Mouse (Mus musculus): ENCODE data around the gene Fads3.

DNA sequence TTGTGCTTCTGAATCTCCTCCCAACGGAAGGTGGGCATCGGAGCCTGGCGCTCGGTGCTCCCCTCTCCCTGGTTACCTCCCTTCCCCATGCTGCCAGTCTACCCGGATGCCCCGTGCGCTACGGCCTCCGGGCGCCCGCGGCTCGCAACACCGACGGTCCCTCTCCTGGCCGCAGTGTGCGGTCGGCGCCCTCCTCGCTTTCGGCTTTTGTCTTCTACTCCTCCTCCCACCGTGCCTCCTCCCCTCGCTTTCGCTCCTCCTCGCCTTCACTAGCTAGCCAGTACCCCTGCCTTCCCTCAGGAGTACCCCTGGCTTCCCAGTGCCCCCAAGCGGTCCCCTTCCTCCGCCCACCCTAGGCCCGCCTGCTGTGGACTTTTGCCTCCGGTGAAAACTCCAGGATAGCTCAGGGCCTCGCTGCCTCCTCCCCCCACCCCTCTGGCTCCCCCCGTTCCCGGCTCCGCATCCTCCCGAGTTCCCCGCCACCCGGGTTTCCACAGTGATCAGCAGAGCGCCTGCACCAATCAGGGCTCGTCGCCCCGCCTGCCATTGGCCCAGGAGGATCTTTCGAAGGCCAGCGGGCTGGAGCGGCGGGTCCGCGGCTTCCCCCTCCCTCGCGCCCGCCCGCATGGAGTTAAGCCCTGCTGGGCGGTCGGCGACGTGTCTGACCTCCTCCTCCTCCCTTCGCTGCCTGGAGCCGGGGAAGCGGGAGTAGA, 60.1 kb downstream of the Fads3 start, which contains the start of gene Fads2:
- peak; percentile 51; the same call in 1 of the 2 replicates for TF ChIP-seq POLR2AphosphoS5 (IDR thresholded peaks at IDR 0.05; ENCODE audit: insufficient replicate concordance, low read depth, low read length)
- TF ChIP-seq CTCF (IDR thresholded peaks at IDR 0.05; ENCODE audit: low read depth, low read length): no peak
